Mouse (Mus musculus): ENCODE data around the gene Btbd35f4.
"Not testable (repeated sequence)": the region's sequence is repeated elsewhere in the genome, so short reads cannot be mapped to it uniquely, and the experiment has no call there.

Gene Btbd35f4

DNA sequence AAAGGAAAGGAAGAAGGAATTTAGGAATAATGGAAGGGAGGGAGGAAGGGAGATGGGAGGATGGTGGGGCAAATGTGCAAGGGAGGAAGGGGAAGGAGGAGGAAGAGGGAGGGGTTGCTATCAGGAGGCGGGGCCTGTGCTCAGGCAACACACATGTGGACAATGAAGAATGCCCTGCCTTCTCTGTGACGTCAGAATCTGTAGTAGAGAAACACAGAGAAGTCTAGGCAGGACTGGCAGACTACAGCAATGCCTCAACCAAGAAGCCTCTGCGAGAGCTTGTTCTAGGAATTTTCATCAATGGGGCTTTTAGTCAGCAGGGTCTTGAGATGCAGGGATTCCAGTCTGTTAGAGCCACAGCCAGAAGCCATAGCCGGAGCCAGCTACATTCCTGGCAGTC, at the start of gene Btbd35f4:
TSS of gene Btbd35f4 (plus strand) at position 301 of the 400 bp plus-strand sequence.
- DNase-seq (ENCODE audit: low spot score) = not testable (repeated sequence)

DNA sequence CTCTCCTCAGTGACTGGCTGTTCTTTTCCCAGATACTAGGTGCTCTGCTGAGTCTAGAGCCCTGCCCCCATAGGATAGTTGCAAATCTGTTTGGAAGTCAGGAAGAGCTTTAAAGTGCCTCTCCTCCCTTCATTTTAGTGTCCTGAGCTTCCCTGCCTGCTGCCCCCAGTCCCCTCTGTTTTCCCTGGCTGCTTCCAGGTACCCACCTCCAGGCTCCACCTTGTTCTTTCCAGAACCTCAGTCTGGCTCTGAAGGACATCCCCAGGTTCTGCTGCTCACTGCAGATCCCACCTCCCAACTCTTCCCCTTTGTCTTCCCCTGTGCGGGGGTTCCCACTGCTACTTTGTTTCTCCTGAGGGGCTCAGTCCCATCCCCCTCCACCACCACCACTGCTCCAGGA, 39.7 kb downstream of the Btbd35f4 start:
- not testable (repeated sequence) for DNase-seq (ENCODE audit: low spot score)
